14 mouse cellular contexts compared by ENCODE assay signal in the genomic region with DNA sequence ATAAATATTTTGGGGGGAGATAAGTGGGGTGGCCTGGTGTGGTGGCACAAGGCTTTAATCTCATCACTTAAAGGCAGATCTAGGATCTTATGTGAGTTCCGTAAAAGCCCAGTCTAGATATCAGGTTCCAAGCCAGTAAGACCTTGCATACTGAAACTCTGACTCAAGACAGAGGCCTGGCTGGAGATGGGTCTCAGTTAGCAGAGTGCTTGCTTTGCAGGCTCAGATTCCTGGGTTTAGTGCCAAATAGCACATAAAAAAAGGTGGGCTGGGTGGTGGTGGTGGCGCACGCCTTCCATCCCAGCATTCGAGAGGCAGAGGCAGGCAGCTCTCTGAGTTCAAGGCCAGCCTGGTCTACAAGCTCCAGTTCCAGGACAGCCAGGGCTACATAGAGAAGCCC. TPM values are rescaled to one million over a fixed set of nuclear protein-coding genes. Genes with fewer than 3 reads are reported as not detected.
DNase-seq lines count a peak whose midpoint lies in the region; TF ChIP-seq lines count a peak whose summit lies in the region.
"Had no signal": no experiment of that assay in that cellular context is flagged by ENCODE, and none has a peak within 500 bp of the region (broad histone marks: within the 10 kb centered on the region; RNA-seq: fewer than 3 reads in every experiment).

No protein-coding gene starts in this region.

- TF ChIP-seq CTCF in left cerebral cortex, adult 2 months (IDR thresholded peaks at IDR 0.05) = no peak
- no peak for TF ChIP-seq CTCF in bone marrow macrophage, adult 2 months (IDR thresholded peaks at IDR 0.05; ENCODE audit: low read depth, low read length)

- DNase-seq in heart, embryonic 10.5 days (ENCODE audit: low spot score) = no peak
- DNase-seq in heart, adult 11 months = no peak
- DNase-seq in left cerebral cortex, adult 2 months (ENCODE audit: extremely low spot score in 1 of 2, low spot score in 2 of 2) = no peak
- DNase-seq in left cerebral cortex, postnatal 25 days (ENCODE audit: low spot score in 2 of 2) = no peak
- DNase-seq in c-Kit-positive CD71-positive TER-119-positive erythroid progenitor cells, embryonic 14.5 days (ENCODE audit: low spot score) = no peak
- DNase-seq in thymus, postnatal 25 days = no peak

- no peaks in the 10 kb centered on the region for H3K36me3 ChIP-seq in heart, embryonic 10.5 days
- H3K36me3 ChIP-seq in myocyte (ENCODE audit: control insufficient read depth, insufficient read depth) = no peaks in the 10 kb centered on the region
- H3K36me3 ChIP-seq: forebrain, embryonic 12.5 days had no signal

- H3K4me2 ChIP-seq in myocyte (ENCODE audit: low read depth) = peak overlapping the region; percentile 100
- H3K4me2 ChIP-seq: forebrain, embryonic 12.5 days had no signal

- no peaks in the 10 kb centered on the region for H3K79me2 ChIP-seq in myocyte (ENCODE audit: control insufficient read depth, insufficient read depth)

- H3K27me3 ChIP-seq in heart, embryonic 10.5 days (ENCODE audit: insufficient read depth, poor library complexity, severe bottlenecking) = no peaks in the 10 kb centered on the region
- H3K27me3 ChIP-seq in myocyte (ENCODE audit: control insufficient read depth, insufficient read depth, insufficient read length) = no peaks in the 10 kb centered on the region
- H3K27me3 ChIP-seq: forebrain, embryonic 12.5 days had no signal

- TF ChIP-seq POLR2A in bone marrow macrophage, adult 2 months (IDR thresholded peaks at IDR 0.05; ENCODE audit: borderline replicate concordance, low read depth, low read length) = no peak
- no peak for TF ChIP-seq POLR2A in myocyte (IDR thresholded peaks at IDR 0.05; ENCODE audit: insufficient read length, low read depth)

- no peaks in the 10 kb centered on the region for H3K9me3 ChIP-seq in heart, embryonic 10.5 days
- H3K9me3 ChIP-seq: forebrain, embryonic 12.5 days had no signal

- WGBS in heart, embryonic 10.5 days = 93% methylated on average over 4 of the region's 4 CpGs

- intact Hi-C loops in left cerebral cortex, adult 2 months (cut with DNase I) = loop anchor here (2.0 kb wide), 1 partner anchor 27 kb away; no protein-coding TSS in a partner anchor
- intact Hi-C loops in left cerebral cortex, postnatal 25 days (cut with DNase I) = no loop called here

- H3ac ChIP-seq in myocyte (ENCODE audit: control insufficient read depth, insufficient read length) = no peak overlapping the region

- peak overlapping the region; percentile 96 for H3K27ac ChIP-seq in heart, embryonic 10.5 days
- H3K27ac ChIP-seq in left cerebral cortex, adult 2 months = peak overlapping the region; percentile 86; the same call in 1 of the 2 replicates
- H3K27ac ChIP-seq in bone marrow macrophage, adult 2 months (ENCODE audit: insufficient read depth, low read depth, low read length) = peak overlapping the region; percentile 69
- H3K27ac ChIP-seq: forebrain, embryonic 12.5 days had no signal

- no peak overlapping the region for H3K4me3 ChIP-seq in heart, embryonic 10.5 days
- H3K4me3 ChIP-seq in left cerebral cortex, adult 2 months = no peak overlapping the region
- no peak overlapping the region for H3K4me3 ChIP-seq in bone marrow macrophage, adult 2 months (ENCODE audit: insufficient read depth, low read length)
- no peak overlapping the region for H3K4me3 ChIP-seq in myocyte
- H3K4me3 ChIP-seq: forebrain, embryonic 12.5 days had no signal

- peaks cover 38% of the 10 kb centered on the region for H3K4me1 ChIP-seq in heart, embryonic 10.5 days
- H3K4me1 ChIP-seq in bone marrow macrophage, adult 2 months (ENCODE audit: control insufficient read depth, insufficient read depth, low read length) = peaks cover 46% of the 10 kb centered on the region

TF ChIP-seq in myocyte, 11 proteins besides CTCF, POLR2A, EP300 and RAD21:
- no peak for TF ChIP-seq MYOD1 (IDR thresholded peaks at IDR 0.05; ENCODE audit: control insufficient read depth in 1 of 3, insufficient read length in 2 of 3, low read depth in 2 of 3)
- TF ChIP-seq REST (IDR thresholded peaks at IDR 0.05; ENCODE audit: insufficient read depth, insufficient read length) = no peak
- peak in 1 of 3 experiments; percentile 8 for TF ChIP-seq MYOG (IDR thresholded peaks at IDR 0.05; ENCODE audit: control insufficient read depth in 1 of 3, insufficient read depth in 1 of 3, insufficient read length in 2 of 3, low read depth in 2 of 3)
- no peak for TF ChIP-seq MAX (IDR thresholded peaks at IDR 0.05; ENCODE audit: low read depth)
- no peak for TF ChIP-seq E2F4 (IDR thresholded peaks at IDR 0.05; ENCODE audit: insufficient read depth)
- no peak for TF ChIP-seq CEBPB (IDR thresholded peaks at IDR 0.05; ENCODE audit: insufficient read depth, poor library complexity, severe bottlenecking)

RNA-seq across cellular contexts. Expression of a gene that starts 43.7 kb away (rescaled TPM):
- not detected in 2 replicates for polyA plus RNA-seq in heart, embryonic 10.5 days (2016; fragmentation: Nextera tagmentation; extraction: Ambion mirVana)
- not detected for total RNA-seq in left cerebral cortex, adult 2 months (2021)
- total RNA-seq in left cerebral cortex, postnatal 25 days (2021) = not detected
- polyA plus RNA-seq in bone marrow macrophage, adult 2 months (2012; ENCODE audit: insufficient read depth, insufficient read length, missing spikeins) = not detected in 2 replicates
- not detected for polyA plus RNA-seq in myocyte (2012; fragmentation: generic; extraction: Trizol)
- total RNA-seq: gastrocnemius, postnatal 25 days; layer of hippocampus, postnatal 10 days had no signal
- polyA plus RNA-seq: brain, embryonic 14.5 days; cortical plate, adult 2 months; forebrain, embryonic 12.5 days; inflammation-experienced regulatory T-cells, adult 6 months had no signal

RNA-seq across cellular contexts. Expression of a gene that starts 43.8 kb away (rescaled TPM):
- polyA plus RNA-seq in heart, embryonic 10.5 days (2016; fragmentation: Nextera tagmentation; extraction: Ambion mirVana) = 0.10 TPM in 1 of 2 replicates, not detected in the other
- total RNA-seq in left cerebral cortex, adult 2 months (2021) = not detected
- not detected for total RNA-seq in left cerebral cortex, postnatal 25 days (2021)
- polyA plus RNA-seq in bone marrow macrophage, adult 2 months (2012; ENCODE audit: insufficient read depth, insufficient read length, missing spikeins) = not detected in 2 replicates
- polyA plus RNA-seq in myocyte (2012; fragmentation: generic; extraction: Trizol) = not detected
- total RNA-seq: gastrocnemius, postnatal 25 days; layer of hippocampus, postnatal 10 days had no signal
- polyA plus RNA-seq: forebrain, embryonic 12.5 days had no signal

RNA-seq across cellular contexts. Expression of a gene that starts 56.6 kb away (rescaled TPM):
- 1,013 and 1,650 TPM in 2 replicates for polyA plus RNA-seq in heart, embryonic 10.5 days (2016; fragmentation: Nextera tagmentation; extraction: Ambion mirVana)
- 100 to 1,000 TPM; 353 to 363 TPM for total RNA-seq in left cerebral cortex, adult 2 months (2021)
- total RNA-seq in left cerebral cortex, postnatal 25 days (2021) = 100 to 1,000 TPM; 359 to 366 TPM
- polyA plus RNA-seq in bone marrow macrophage, adult 2 months (2012; ENCODE audit: insufficient read depth, insufficient read length, missing spikeins) = 1,364 and 1,417 TPM in 2 replicates
- 593 TPM for polyA plus RNA-seq in myocyte (2012; fragmentation: generic; extraction: Trizol)
